Mouse (Mus musculus): ENCODE measurements at regions not wholly inside any gene's neighbourhood (a gene's known extent, or its start where the extent isn't known, plus 50 kb on each side); places are given as distances from the start of the nearest gene placed in this dataset.
A peak's percentile ranks its signal among the peaks of the same experiment; 100 is the strongest.

- no peak for DNase-seq (ENCODE audit: low spot score in 2 of 2)
Measured at GRCm38 (mm10) chr4:125354742-125355141, 135.8 kb upstream of the Grik3 start.

GRCm38 (mm10) chr4:125350056-125350455 is 140.4 kb upstream of the Grik3 start:
- DNase-seq (ENCODE audit: low spot score in 2 of 2), result no peak

GRCm38 (mm10) chr4:125339056-125339455 is 151.4 kb upstream of the Grik3 start:
- no peak for DNase-seq (ENCODE audit: low spot score in 2 of 2)

- no peak for DNase-seq (ENCODE audit: low spot score in 2 of 2)
Measured at GRCm38 (mm10) chr4:125328806-125329205, 161.7 kb upstream of the Grik3 start.

GRCm38 (mm10) chr4:125324495-125324894 is 166.0 kb upstream of the Grik3 start:
- no peak for DNase-seq (ENCODE audit: low spot score in 2 of 2)

GRCm38 (mm10) chr4:125319343-125319742 is 171.2 kb upstream of the Grik3 start:
- DNase-seq (ENCODE audit: low spot score in 2 of 2), result no peak

- DNase-seq (ENCODE audit: low spot score in 2 of 2), result no peak
Measured at GRCm38 (mm10) chr4:125318293-125318692, 172.2 kb upstream of the Grik3 start.

GRCm38 (mm10) chr4:125316876-125317275 is 173.6 kb upstream of the Grik3 start:
- peak in 1 of 2 experiments; percentile 38 for DNase-seq (ENCODE audit: low spot score in 2 of 2)

- DNase-seq (ENCODE audit: low spot score in 2 of 2), result peak in 1 of 2 experiments; percentile 49
Measured at GRCm38 (mm10) chr4:125315818-125316217, 174.7 kb upstream of the Grik3 start.

GRCm38 (mm10) chr4:125313892-125314291 is 176.6 kb upstream of the Grik3 start:
- no peak for DNase-seq (ENCODE audit: low spot score in 2 of 2)

GRCm38 (mm10) chr4:125313252-125313651 is 177.2 kb upstream of the Grik3 start:
- DNase-seq (ENCODE audit: low spot score in 2 of 2), result no peak

- DNase-seq (ENCODE audit: low spot score in 2 of 2), result no peak
Measured at GRCm38 (mm10) chr4:125308171-125308570, 180.5 kb upstream of the Zc3h12a start.

- no peak for DNase-seq (ENCODE audit: low spot score in 2 of 2)
Measured at GRCm38 (mm10) chr4:125305766-125306165, 178.1 kb upstream of the Zc3h12a start.

- peak in 1 of 2 experiments; percentile 75 for DNase-seq (ENCODE audit: low spot score in 2 of 2)
Measured at GRCm38 (mm10) chr4:125302660-125303059, 175.0 kb upstream of the Zc3h12a start.

- DNase-seq (ENCODE audit: low spot score in 2 of 2), result peak in 1 of 2 experiments; percentile 36
Measured at GRCm38 (mm10) chr4:125300503-125301457, 173.1 kb upstream of the Zc3h12a start.

GRCm38 (mm10) chr4:125290761-125291160 is 163.1 kb upstream of the Zc3h12a start:
- DNase-seq (ENCODE audit: low spot score in 2 of 2), result no peak

- no peak for DNase-seq (ENCODE audit: low spot score in 2 of 2)
Measured at GRCm38 (mm10) chr4:125289709-125290108, 162.1 kb upstream of the Zc3h12a start.

- peak; percentile 47 to 64 for DNase-seq (ENCODE audit: low spot score in 2 of 2)
Measured at GRCm38 (mm10) chr4:125289031-125289449, 161.4 kb upstream of the Zc3h12a start.

- no peak for DNase-seq (ENCODE audit: low spot score in 2 of 2)
Measured at GRCm38 (mm10) chr4:125282974-125283319, 155.3 kb upstream of the Zc3h12a start.

- DNase-seq (ENCODE audit: low spot score in 2 of 2), result peak; percentile 67 to 79
Measured at GRCm38 (mm10) chr4:125282154-125282973, 154.7 kb upstream of the Zc3h12a start.

GRCm38 (mm10) chr4:125279165-125279564 is 151.5 kb upstream of the Zc3h12a start:
- DNase-seq (ENCODE audit: low spot score in 2 of 2), result no peak

GRCm38 (mm10) chr4:125276861-125277260 is 149.2 kb upstream of the Zc3h12a start:
- no peak for DNase-seq (ENCODE audit: low spot score in 2 of 2)

All from frontal cortex, postnatal 36 days (tissue).